Mouse (Mus musculus) kidney, postnatal 4 days (tissue): ENCODE data around the gene Frrs1.
"Not testable (repeated sequence)": the region's sequence is repeated elsewhere in the genome, so short reads cannot be mapped to it uniquely, and the experiment has no call there.

Experiments used
- DNase-seq, 2 experiments: peaks; one replicate each; pipeline ENCODE4 v3.0.0; 2021; ENCODE audit warnings: mixed read lengths in 2 of 2

Frrs1 gene

GRCm38 (mm10) chr3:116858941-116859685 is at the start of gene Frrs1:
Frrs1 (plus strand) TSS chr3:116859464.
- no peak for DNase-seq

- DNase-seq, result not testable (repeated sequence)
These were observed 48.9 kb upstream of the Frrs1 start for GRCm38 (mm10) chr3:116810351-116810750.

GRCm38 (mm10) chr3:116812946-116813345 is 46.3 kb upstream of the Frrs1 start:
- no peak for DNase-seq

- DNase-seq, result no peak
These were observed 43.9 kb upstream of the Frrs1 start for GRCm38 (mm10) chr3:116815305-116815797.

- no peak for DNase-seq
These were observed 43.3 kb upstream of the Frrs1 start for GRCm38 (mm10) chr3:116815916-116816315.

GRCm38 (mm10) chr3:116816674-116817215 is 42.5 kb upstream of the Frrs1 start:
- no peak for DNase-seq

- DNase-seq, result no peak
These were observed 42.0 kb upstream of the Frrs1 start for GRCm38 (mm10) chr3:116817231-116817630.

GRCm38 (mm10) chr3:116826471-116827215 is 32.6 kb upstream of the Frrs1 start:
- no peak for DNase-seq

GRCm38 (mm10) chr3:116829274-116829920 is 29.9 kb upstream of the Frrs1 start:
- no peak for DNase-seq

GRCm38 (mm10) chr3:116831324-116831723 is 27.9 kb upstream of the Frrs1 start:
- no peak for DNase-seq

- DNase-seq, result no peak
These were observed 26.5 kb upstream of the Frrs1 start for GRCm38 (mm10) chr3:116832526-116833310.

- no peak for DNase-seq
These were observed 25.8 kb upstream of the Frrs1 start for GRCm38 (mm10) chr3:116833491-116833890.

- no peak for DNase-seq
These were observed 25.0 kb upstream of the Frrs1 start for GRCm38 (mm10) chr3:116834241-116834640.

- no peak for DNase-seq
These were observed 23.9 kb upstream of the Frrs1 start for GRCm38 (mm10) chr3:116835350-116835749.

GRCm38 (mm10) chr3:116835770-116836680 is 23.2 kb upstream of the Frrs1 start:
- DNase-seq, result peak; percentile 92 to 93

GRCm38 (mm10) chr3:116836681-116837475 is 22.4 kb upstream of the Frrs1 start:
- DNase-seq, result no peak

GRCm38 (mm10) chr3:116841311-116841710 is 18.0 kb upstream of the Frrs1 start:
- no peak for DNase-seq

- DNase-seq, result no peak
These were observed 14.2 kb upstream of the Frrs1 start for GRCm38 (mm10) chr3:116844880-116845579.

GRCm38 (mm10) chr3:116846084-116846483 is 13.2 kb upstream of the Frrs1 start:
- no peak for DNase-seq

- DNase-seq, result no peak
These were observed 11.2 kb upstream of the Frrs1 start for GRCm38 (mm10) chr3:116848099-116848498.
